Mouse (Mus musculus) heart, postnatal 0 days (tissue): ENCODE data around the gene Uspl1. TPM values are rescaled to one million over a fixed set of nuclear protein-coding genes. Genes with fewer than 3 reads are reported as not detected.

Source experiments
- ATAC-seq: fragments of 200-750 bp; cut with Nextera tagmentation; 2 replicates; pipeline ENCODE4 v1.8.0; 2017; ENCODE audit warnings: low read depth, moderate number of reproducible peaks, moderate library complexity; ENCODE audit not compliant: insufficient read depth
- DNase-seq: peaks from one replicate; pipeline ENCODE4 v3.0.0-alpha.2; 2016; ENCODE audit warnings: low spot score
- H3K27ac ChIP-seq: fragments of 300-500 bp; sonication (generic); 2 replicates; pipeline ENCODE4 v1.5.1; 2014; ENCODE audit warnings: low read depth, mild to moderate bottlenecking
- H3K27me3 ChIP-seq: fragments of 300-500 bp; sonication (generic); 2 replicates; pipeline ENCODE4 v1.6.1; 2014; ENCODE audit warnings: low read length, mixed read lengths; ENCODE audit not compliant: control insufficient read depth, insufficient read depth
- H3K36me3 ChIP-seq: fragments of 300-500 bp; sonication (generic); replicated peaks from 2 replicates; pipeline ENCODE4 v1.6.1; 2014; ENCODE audit warnings: low read length, mixed read lengths; ENCODE audit not compliant: control insufficient read depth, insufficient read depth
- H3K4me1 ChIP-seq: fragments of 300-500 bp; sonication (generic); 2 replicates; pipeline ENCODE4 v1.6.1; 2014; ENCODE audit warnings: antibody characterized with exemption; ENCODE audit not compliant: control insufficient read depth, insufficient read depth
- H3K4me2 ChIP-seq: fragments of 300-500 bp; sonication (generic); 2 replicates; pipeline ENCODE4 v1.6.1; 2014; ENCODE audit warnings: low read depth, mild to moderate bottlenecking, low read length, moderate library complexity
- H3K4me3 ChIP-seq: fragments of 300-500 bp; sonication (generic); 2 replicates; pipeline ENCODE4 v1.5.1; 2014; ENCODE audit warnings: low read depth, low read length
- H3K9ac ChIP-seq: fragments of 300-500 bp; sonication (generic); replicated peaks from 2 replicates; pipeline ENCODE4 v1.6.1; 2014; ENCODE audit warnings: low read depth, low read length, mixed read lengths
- H3K9me3 ChIP-seq: fragments of 300-500 bp; sonication (generic); replicated peaks from 2 replicates; pipeline ENCODE4 v1.6.1; 2016; ENCODE audit warnings: low read length; ENCODE audit not compliant: control insufficient read depth
- CTCF ChIP-seq: IDR thresholded peaks from 2 replicates; pipeline ENCODE4 v1.5.1; 2016; ENCODE audit warnings: antibody characterized with exemption, control low read depth, low read depth
- EP300 ChIP-seq: IDR thresholded peaks from 2 replicates; pipeline ENCODE4 v1.6.1; 2016; ENCODE audit warnings: antibody characterized with exemption, low read depth
- WGBS: fragments of 180-500 bp; shearing (Covaris S2); extraction: QIAGEN DNeasy Blood & Tissue Kit; methylation state at CpG from one replicate; pipeline ENCODE4 v1.1.7; 2014; 5-methylcytosine and 5-hydroxymethylcytosine counted together
- polyA plus RNA-seq: library from polyadenylated mRNA; unstranded; fragments of >200 nt; fragmentation: Nextera tagmentation; extraction: Ambion mirVana; gene quantifications from 2 replicates; pipeline ENCODE4 v1.2.1, GENCODE M21; 2015
- total RNA-seq: library from RNA; depleted of rRNA; stranded (reverse); fragments of >200 nt; gene quantifications from 2 replicates; pipeline ENCODE4 v1.2.3, GENCODE M21; 2014; ENCODE audit warnings: low replicate concordance

Gene Uspl1
- total and polyA plus RNA-seq, 2 experiments from 2014 or later = 17.6 to 18.9 TPM

- no peak for ATAC-seq
- TF ChIP-seq CTCF (no peak), EP300 (no peak)
- WGBS = 74% methylated on average over 6 of the region's 6 CpGs
Observed at GRCm38 (mm10) chr5:149217524-149218357, 33.6 kb downstream of the Uspl1 start.

GRCm38 (mm10) chr5:149219493-149219892 is 35.3 kb downstream of the Uspl1 start:
- Histone ChIP-seq H3K4me1 (no peaks in the 10 kb centered on the region), H3K9ac (no peak overlapping the region), H3K27ac (no peak overlapping the region), H3K4me3 (no peak overlapping the region), H3K27me3 (no peaks in the 10 kb centered on the region), H3K4me2 (no peak overlapping the region), H3K9me3 (no peaks in the 10 kb centered on the region), H3K36me3 (peaks cover 22% of the 10 kb centered on the region)
- TF ChIP-seq CTCF (no peak), EP300 (no peak)
- DNase-seq (no peak), ATAC-seq (no peak)
- WGBS = 43% methylated on average over 3 of the region's 3 CpGs

More at GRCm38 (mm10) chr5:149217524-149218357, 33.6 kb downstream of the Uspl1 start:
- Histone ChIP-seq H3K27ac (no peak overlapping the region), H3K4me2 (no peak overlapping the region), H3K9me3 (no peaks in the 10 kb centered on the region), H3K27me3 (no peaks in the 10 kb centered on the region), H3K4me1 (no peaks in the 10 kb centered on the region), H3K4me3 (no peak overlapping the region), H3K9ac (no peak overlapping the region), H3K36me3 (peaks cover 40% of the 10 kb centered on the region)
- no peak for DNase-seq

GRCm38 (mm10) chr5:149221355-149221754 is 37.2 kb downstream of the Uspl1 start:
- Histone ChIP-seq H3K4me3 (no peak overlapping the region), H3K4me2 (no peak overlapping the region), H3K27ac (no peak overlapping the region), H3K9ac (no peak overlapping the region), H3K4me1 (no peaks in the 10 kb centered on the region), H3K9me3 (no peaks in the 10 kb centered on the region), H3K36me3 (peaks cover 4% of the 10 kb centered on the region; the same call in 1 of the 2 replicates), H3K27me3 (no peaks in the 10 kb centered on the region)
- DNase-seq (no peak), ATAC-seq (no peak)
- WGBS = 79% methylated on average over 4 of the region's 4 CpGs
- TF ChIP-seq CTCF = no peak
- TF ChIP-seq EP300 = no peak

DNA sequence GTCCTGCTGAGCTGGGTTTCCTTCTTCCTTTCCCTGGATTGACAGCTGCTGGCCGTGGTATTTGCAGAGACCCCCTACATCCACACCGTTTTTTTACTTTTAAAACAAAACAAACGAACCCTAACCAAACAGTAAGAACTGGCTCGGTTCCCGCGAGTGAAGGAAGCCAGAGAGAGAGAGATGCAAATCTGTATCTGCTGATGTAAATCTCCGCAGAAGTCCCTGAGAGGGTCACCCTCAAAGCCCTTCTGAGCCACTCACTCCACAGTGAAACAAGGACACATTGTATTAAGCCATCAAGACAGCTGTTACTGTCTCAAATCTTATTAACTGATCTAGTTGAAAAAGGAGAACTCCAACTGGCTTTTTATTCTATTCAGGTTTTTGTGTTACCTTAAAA is 40.5 kb downstream of the Uspl1 start:
- H3K4me2 ChIP-seq = no peak overlapping the region
- no peaks in the 10 kb centered on the region for H3K27me3 ChIP-seq
- TF ChIP-seq EP300 = no peak
- TF ChIP-seq CTCF = no peak
- no peaks in the 10 kb centered on the region for H3K9me3 ChIP-seq
- WGBS = 21% methylated on average over 7 of the region's 7 CpGs
- DNase-seq (no peak), ATAC-seq (no peak)
- H3K36me3 ChIP-seq = no peaks in the 10 kb centered on the region
- no peaks in the 10 kb centered on the region for H3K4me1 ChIP-seq
- H3K9ac ChIP-seq = no peak overlapping the region
- H3K27ac ChIP-seq = no peak overlapping the region
- no peak overlapping the region for H3K4me3 ChIP-seq

DNA sequence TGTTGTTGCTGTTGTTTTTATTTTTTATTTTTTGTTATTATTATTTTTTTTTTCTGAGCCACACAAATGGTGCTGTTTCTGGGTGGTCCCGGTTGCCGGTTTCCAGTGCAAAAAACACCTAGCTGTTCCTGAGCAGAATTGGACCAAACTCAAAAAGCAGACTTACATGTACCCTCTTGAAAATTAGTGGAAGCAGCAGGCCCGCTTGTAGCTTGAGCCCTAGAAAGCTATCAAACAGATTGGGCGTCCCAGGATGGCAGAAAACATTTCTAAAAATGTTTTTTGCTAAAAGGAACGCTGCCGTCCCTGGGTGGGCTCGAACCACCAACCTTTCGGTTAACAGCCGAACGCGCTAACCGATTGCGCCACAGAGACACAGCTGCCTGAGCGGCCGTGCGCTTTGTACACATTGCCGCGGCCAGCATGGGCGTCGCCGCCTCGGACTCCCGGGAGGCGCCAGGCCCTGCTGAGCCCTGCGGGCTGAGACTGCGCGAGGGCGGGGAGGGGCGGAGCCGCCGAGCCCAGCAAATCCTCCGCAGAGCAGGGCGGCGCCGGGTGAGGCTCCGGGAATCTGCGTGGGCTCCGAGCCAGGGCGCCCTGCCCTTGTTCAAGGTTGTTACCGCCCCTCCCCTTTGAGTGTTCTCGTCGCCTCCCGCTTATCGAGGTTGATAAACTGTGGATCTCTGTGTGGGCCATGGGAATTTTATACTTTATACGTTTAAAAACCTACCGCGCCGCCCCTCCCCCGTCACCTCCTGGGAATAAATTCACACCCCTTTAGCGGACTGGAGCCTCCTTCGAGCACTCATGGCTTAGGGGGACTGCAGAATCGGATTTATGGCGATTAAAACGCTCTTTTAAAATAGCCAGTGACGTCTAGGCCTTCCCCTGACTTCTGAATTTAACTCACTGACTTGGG is 44.8 kb downstream of the Uspl1 start:
- Histone ChIP-seq H3K9ac (peak overlapping the region; percentile 57), H3K27ac (peak overlapping the region; percentile 91), H3K9me3 (no peaks in the 10 kb centered on the region; the same call in 1 of the 2 replicates), H3K4me2 (peak overlapping the region; percentile 63), H3K4me1 (no peaks in the 10 kb centered on the region), H3K36me3 (no peaks in the 10 kb centered on the region), H3K27me3 (no peaks in the 10 kb centered on the region), H3K4me3 (peak overlapping the region; percentile 51)
- DNase-seq (peak; percentile 97), ATAC-seq (peak; percentile 100)
- TF ChIP-seq EP300 (peak; percentile 91), CTCF (no peak)
- 2% methylated on average over 55 of the region's 55 CpGs for WGBS
